Mouse (Mus musculus) liver, embryonic 13.5 days (tissue): ENCODE measurements at regions not wholly inside any gene's neighbourhood (a gene's known extent, or its start where the extent isn't known, plus 50 kb on each side); places are given as distances from the start of the nearest gene placed in this dataset.

ENCODE experiments used
- ATAC-seq: fragments of 200-750 bp; cut with Nextera tagmentation; 2 replicates; pipeline ENCODE4 v1.8.0; 2017; ENCODE audit warnings: low read depth, mild to moderate bottlenecking, moderate number of reproducible peaks, moderate library complexity
- DNase-seq: peaks from one replicate; pipeline ENCODE4 v3.0.0; 2022
- H3K27ac ChIP-seq: fragments of 300-500 bp; sonication (generic); 2 replicates; pipeline ENCODE4 v1.5.1; 2015; ENCODE audit warnings: moderate library complexity, mild to moderate bottlenecking, inconsistent platforms
- H3K27me3 ChIP-seq: fragments of 300-500 bp; sonication (generic); 2 replicates; pipeline ENCODE4 v1.6.1; 2015; ENCODE audit warnings: mild to moderate bottlenecking, inconsistent platforms
- H3K36me3 ChIP-seq: fragments of 300-500 bp; sonication (generic); 2 replicates; pipeline ENCODE4 v1.6.1; 2015; ENCODE audit warnings: mild to moderate bottlenecking, inconsistent platforms
- H3K4me1 ChIP-seq: fragments of 300-500 bp; sonication (generic); replicated peaks from 2 replicates; pipeline ENCODE4 v1.6.1; 2015; ENCODE audit warnings: inconsistent platforms
- H3K4me2 ChIP-seq: fragments of 300-500 bp; sonication (generic); 2 replicates; pipeline ENCODE4 v1.6.1; 2015; ENCODE audit warnings: inconsistent platforms, mild to moderate bottlenecking, moderate library complexity
- H3K4me3 ChIP-seq: fragments of 300-500 bp; sonication (generic); replicated peaks from 2 replicates; pipeline ENCODE4 v1.5.1; 2015; ENCODE audit warnings: mild to moderate bottlenecking, inconsistent platforms
- H3K9ac ChIP-seq: fragments of 300-500 bp; sonication (generic); 2 replicates; pipeline ENCODE4 v1.6.1; 2015; ENCODE audit warnings: mild to moderate bottlenecking, inconsistent platforms
- H3K9me3 ChIP-seq: fragments of 300-500 bp; sonication (generic); replicated peaks from 2 replicates; pipeline ENCODE4 v1.6.1; 2016; ENCODE audit warnings: inconsistent platforms
- WGBS: fragments of 180-500 bp; shearing (Covaris S2); methylation state at CpG from one replicate; pipeline ENCODE4 v1.1.7; 2015; ENCODE audit not compliant: insufficient replicate concordance; 5-methylcytosine and 5-hydroxymethylcytosine counted together

DNA sequence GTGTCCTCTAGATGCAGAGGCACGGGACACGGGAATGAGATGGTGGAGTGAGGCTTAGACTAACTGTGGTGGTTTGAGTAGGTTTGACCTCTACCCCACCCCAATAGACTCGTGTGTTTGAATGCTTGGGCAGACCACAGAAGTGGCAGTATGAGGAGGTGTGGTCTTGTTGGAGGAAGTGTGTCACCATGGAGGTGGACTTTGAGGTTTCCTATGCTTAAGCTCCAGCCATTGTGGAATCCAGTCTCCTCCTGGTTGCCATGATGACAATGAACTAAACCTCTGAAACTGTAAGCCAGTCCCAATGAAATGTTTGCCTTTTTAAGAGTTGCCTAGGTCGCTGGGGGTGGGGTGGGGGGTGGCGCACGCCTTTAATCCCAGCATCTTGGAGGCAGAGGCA lies 53.3 kb upstream of the Mark1 start:
- Histone ChIP-seq H3K27me3 (no peaks in the 10 kb centered on the region), H3K27ac (no peak overlapping the region), H3K4me2 (no peak overlapping the region), H3K4me1 (no peaks in the 10 kb centered on the region), H3K4me3 (no peak overlapping the region), H3K36me3 (no peaks in the 10 kb centered on the region), H3K9ac (no peak overlapping the region), H3K9me3 (no peaks in the 10 kb centered on the region)
- WGBS, result 48% methylated on average over 6 of the region's 6 CpGs
- no peak for DNase-seq
- no peak for ATAC-seq

- ATAC-seq (no peak), DNase-seq (no peak)
- no peak overlapping the region for H3K4me2 ChIP-seq
- H3K9ac ChIP-seq, result no peak overlapping the region
- WGBS, result 55% methylated on average over 2 of the region's 2 CpGs
- H3K9me3 ChIP-seq, result no peaks in the 10 kb centered on the region
- no peak overlapping the region for H3K4me3 ChIP-seq
- H3K27me3 ChIP-seq, result no peaks in the 10 kb centered on the region
- H3K4me1 ChIP-seq, result no peaks in the 10 kb centered on the region
- H3K36me3 ChIP-seq, result no peaks in the 10 kb centered on the region
- H3K27ac ChIP-seq, result no peak overlapping the region
Observed at GRCm38 (mm10) chr1:185049980-185050379, 50.6 kb upstream of the Mark1 start.
